Mouse (Mus musculus) small intestine, adult 2 months (tissue): ENCODE results near the gene Mok. TPM values are rescaled to one million over a fixed set of nuclear protein-coding genes. Genes with fewer than 3 reads are reported as not detected.

Experiments used
- H3K27ac ChIP-seq: fragments of 200-500 bp; 2 replicates; pipeline ENCODE4 v1.5.1; 2012; ENCODE audit warnings: low read depth, low read length, control low read depth, inconsistent platforms; ENCODE audit not compliant: insufficient read depth
- H3K27me3 ChIP-seq: fragments of 200-500 bp; 2 replicates; pipeline ENCODE4 v1.6.1; 2012; ENCODE audit warnings: mild to moderate bottlenecking, moderate library complexity, low read length, inconsistent platforms; ENCODE audit not compliant: control insufficient read depth, insufficient read depth
- H3K36me3 ChIP-seq: fragments of 200-500 bp; 2 replicates; pipeline ENCODE4 v1.6.1; 2012; ENCODE audit warnings: mild to moderate bottlenecking, low read length, control low read depth, inconsistent platforms; ENCODE audit not compliant: control insufficient read depth, insufficient read depth
- H3K4me1 ChIP-seq: fragments of 200-500 bp; 2 replicates; pipeline ENCODE4 v1.6.1; 2012; ENCODE audit warnings: low read length, inconsistent platforms, mixed read lengths; ENCODE audit not compliant: control insufficient read depth, insufficient read depth, insufficient read length
- H3K4me3 ChIP-seq: fragments of 200-500 bp; 2 replicates; pipeline ENCODE4 v1.5.1; 2012; ENCODE audit warnings: low read depth, mild to moderate bottlenecking, control low read depth, inconsistent platforms, low read length, moderate library complexity
- CTCF ChIP-seq: fragments of 200-500 bp; IDR thresholded peaks from 2 replicates; pipeline ENCODE4 v1.5.1; 2012; ENCODE audit warnings: low read depth, mild to moderate bottlenecking, control low read depth, inconsistent platforms, low read length, moderate library complexity, mixed read lengths; ENCODE audit not compliant: insufficient replicate concordance, insufficient read length; ENCODE audit errors: extremely low read depth
- POLR2A ChIP-seq: fragments of 200-500 bp; IDR thresholded peaks from 2 replicates; pipeline ENCODE4 v1.6.1; 2012; ENCODE audit warnings: low read depth, mild to moderate bottlenecking, control low read depth, inconsistent platforms, low read length, moderate library complexity
- WGBS: fragments of 180-500 bp; shearing (Covaris S2); methylation state at CpG from one replicate; pipeline ENCODE4 v1.1.7; 2018; 5-methylcytosine and 5-hydroxymethylcytosine counted together
- polyA plus RNA-seq: library from polyadenylated mRNA; depleted of rRNA; stranded (reverse); fragments of >200 nt; gene quantifications from 2 replicates; pipeline ENCODE4 v1.2.3, GENCODE M21; 2012

The Mok gene
- polyA plus RNA-seq, 1 experiment, result 0.81 TPM

DNA sequence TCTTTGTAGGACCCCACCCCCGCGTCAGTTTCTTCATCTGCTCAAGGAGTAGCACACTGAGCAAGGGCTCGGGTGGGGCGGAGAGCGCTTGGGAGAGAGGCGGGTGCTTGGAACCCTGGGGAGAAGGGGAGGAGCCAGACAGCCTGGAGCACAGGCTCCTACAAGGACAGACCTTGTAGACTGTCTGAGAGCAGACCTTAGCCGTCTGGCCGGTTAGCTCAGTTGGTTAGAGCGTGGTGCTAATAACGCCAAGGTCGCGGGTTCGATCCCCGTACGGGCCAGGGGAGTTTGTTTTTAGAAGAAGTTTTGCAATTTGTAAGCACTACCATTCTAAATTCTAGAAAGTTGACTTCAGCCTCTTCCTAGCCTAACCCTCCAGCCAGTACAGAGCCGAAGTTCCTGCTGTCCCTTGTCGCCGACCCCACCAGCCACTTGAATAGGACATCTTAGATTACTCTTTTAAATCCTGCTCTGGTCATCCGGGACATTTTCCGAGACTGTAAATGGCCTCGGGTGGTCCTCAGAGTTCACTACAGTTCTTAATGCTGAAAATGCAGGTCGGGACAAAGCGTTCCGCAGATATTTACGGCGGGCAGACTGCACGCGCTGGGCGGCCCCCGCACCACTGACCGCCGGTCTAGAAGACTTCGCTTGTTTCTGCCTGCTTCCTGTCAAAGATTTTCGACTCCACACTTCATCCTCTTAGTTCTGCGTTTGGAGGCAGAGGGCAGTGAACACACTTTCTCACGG, 4.6 kb upstream of the Mok start:
- Histone ChIP-seq H3K36me3 (no peaks in the 10 kb centered on the region), H3K27ac (peak overlapping the region; percentile 70), H3K4me3 (peak overlapping the region; percentile 74), H3K4me1 (no peaks in the 10 kb centered on the region), H3K27me3 (no peaks in the 10 kb centered on the region)
- TF ChIP-seq POLR2A (0 out of 2 replicates have a peak, but pooled peaks have one; percentile 30), CTCF (no peak)
- under 1% methylated on average over 36 of the region's 36 CpGs for WGBS

DNA sequence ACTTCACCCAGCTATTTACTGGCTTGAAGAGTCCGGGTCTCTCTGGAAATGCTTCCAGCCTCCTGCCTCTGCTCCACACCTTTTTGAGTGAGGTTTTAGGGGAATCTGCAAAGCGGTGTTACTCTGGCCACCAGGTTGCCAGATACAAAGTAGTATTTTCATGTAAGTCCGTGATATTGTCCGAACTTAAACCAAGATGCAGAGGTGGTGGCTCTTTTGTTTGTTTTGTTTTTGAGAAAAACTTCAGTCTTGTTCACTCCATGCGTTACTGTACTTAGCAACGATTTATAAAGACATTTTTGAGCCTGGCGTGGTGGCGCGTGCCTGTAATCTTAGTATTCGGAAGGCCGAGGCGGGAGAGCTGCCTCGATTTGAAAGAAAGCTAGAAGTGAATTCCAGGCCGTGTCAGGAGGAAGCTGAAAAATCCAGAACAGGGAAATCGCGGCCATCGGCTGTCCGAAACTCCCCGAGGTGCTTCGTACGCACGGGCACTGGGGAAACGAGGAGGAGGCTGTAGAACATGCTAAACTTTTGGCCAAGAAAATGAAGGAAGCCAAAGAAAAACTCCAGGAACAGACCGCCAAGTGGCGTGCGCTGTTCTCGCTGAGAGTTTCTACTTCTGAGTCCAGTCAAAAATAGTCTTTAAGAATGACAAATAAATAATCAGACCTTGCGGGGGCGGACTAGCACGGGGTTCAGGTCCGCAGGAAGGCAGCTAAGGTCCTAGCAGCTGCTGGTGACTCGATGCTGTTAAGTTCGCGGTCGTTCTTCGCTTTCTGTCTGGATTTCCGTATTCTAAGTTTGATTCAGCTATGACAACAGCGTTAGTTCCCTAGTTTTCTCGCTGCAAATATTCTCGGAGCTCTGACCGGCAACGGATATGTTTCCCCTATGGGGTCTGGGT, 3.7 kb upstream of the Mok start:
- TF ChIP-seq POLR2A, result no peak
- TF ChIP-seq CTCF, result peak; percentile 16; the same call in 1 of the 2 replicates
- no peaks in the 10 kb centered on the region for H3K27me3 ChIP-seq
- no peaks in the 10 kb centered on the region for H3K4me1 ChIP-seq
- peak overlapping the region; percentile 74 for H3K4me3 ChIP-seq
- WGBS, result under 1% methylated on average over 42 of the region's 42 CpGs
- H3K36me3 ChIP-seq, result no peaks in the 10 kb centered on the region
- peak overlapping the region; percentile 70 for H3K27ac ChIP-seq

DNA sequence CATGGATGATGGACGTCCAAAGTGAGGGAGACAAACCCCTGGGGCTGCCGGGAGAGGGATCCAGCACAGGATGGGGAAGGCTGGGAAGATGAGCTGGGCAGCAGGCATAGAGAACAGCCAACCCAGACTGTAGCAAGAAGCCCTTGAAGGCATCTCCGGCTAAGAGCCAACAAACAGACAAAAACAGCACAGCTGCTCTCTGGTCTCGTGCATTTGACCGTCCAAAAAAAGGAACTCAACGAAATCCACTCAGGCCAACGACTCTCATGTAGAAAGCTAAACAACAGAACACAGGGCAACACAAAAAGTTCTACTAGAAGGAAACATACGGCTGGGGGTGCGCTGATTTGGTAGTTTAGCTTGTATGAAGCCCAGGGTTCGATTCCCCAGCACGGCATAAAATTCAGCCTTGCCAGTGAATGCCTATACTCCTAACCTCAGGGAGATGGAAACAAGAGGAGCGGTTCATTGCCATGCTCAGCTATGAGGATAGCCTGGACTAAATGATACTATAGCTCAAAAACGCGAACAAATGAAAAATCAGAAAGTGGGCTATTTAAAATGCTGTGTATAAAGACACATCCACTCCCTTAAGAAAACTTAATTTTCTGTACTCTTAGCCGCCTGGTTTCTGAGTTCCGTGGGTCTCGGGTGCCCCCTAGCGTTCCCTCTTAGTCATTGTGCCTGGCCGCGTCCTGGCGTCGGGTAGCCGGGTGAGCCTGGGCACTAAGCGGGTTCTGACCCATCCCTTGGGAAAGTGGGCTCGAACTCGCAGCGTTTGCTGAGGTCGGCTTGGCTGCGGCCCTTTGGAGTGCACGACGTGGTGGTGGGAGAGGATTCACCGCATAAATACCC, 2.7 kb upstream of the Mok start:
- Histone ChIP-seq H3K27ac (no peak overlapping the region), H3K4me1 (no peaks in the 10 kb centered on the region), H3K4me3 (peak overlapping the region; percentile 74), H3K36me3 (no peaks in the 10 kb centered on the region), H3K27me3 (no peaks in the 10 kb centered on the region)
- WGBS, result 20% methylated on average over 32 of the region's 32 CpGs
- TF ChIP-seq POLR2A (no peak), CTCF (peak; percentile 90)

DNA sequence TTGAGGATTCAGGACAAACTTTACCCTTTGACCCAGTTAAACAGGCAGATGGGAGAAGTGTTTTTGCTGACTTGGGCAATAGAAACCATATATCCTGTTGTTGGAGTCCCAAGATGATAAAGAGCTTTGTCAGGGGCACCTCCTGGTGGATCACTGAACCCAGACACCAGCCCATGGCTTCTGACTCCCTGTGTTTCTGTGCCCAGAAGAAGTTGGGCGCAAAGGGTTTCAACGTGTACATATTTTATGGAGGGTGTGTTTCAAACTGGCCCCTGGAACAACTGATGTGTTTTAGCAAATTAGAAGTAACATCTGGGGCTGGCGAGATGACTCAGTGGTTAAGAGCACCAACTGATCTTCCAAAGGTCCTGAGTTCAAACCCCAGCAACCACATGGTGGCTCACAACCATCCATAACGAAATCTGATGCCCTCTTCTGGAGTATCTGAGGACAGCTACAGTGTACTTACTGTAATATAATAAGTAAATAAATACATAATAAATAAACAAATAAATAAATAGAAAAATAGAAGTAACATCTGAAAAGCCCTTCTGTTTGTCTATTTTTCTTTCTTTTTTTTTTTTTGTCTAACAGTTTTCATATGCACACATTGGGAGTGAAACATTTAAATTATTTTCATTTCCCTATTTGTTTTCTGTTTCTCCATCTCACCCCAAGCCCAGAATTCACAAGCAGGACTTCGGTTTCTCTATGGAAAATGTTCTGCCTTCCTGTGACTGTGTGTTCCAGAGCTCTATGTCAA, 1.2 kb upstream of the Mok start:
- H3K4me1 ChIP-seq, result no peaks in the 10 kb centered on the region
- no peak for TF ChIP-seq CTCF
- no peak for TF ChIP-seq POLR2A
- H3K4me3 ChIP-seq, result no peak overlapping the region
- no peaks in the 10 kb centered on the region for H3K36me3 ChIP-seq
- no peaks in the 10 kb centered on the region for H3K27me3 ChIP-seq
- 64% methylated on average over 5 of the region's 5 CpGs for WGBS
- no peak overlapping the region for H3K27ac ChIP-seq

DNA sequence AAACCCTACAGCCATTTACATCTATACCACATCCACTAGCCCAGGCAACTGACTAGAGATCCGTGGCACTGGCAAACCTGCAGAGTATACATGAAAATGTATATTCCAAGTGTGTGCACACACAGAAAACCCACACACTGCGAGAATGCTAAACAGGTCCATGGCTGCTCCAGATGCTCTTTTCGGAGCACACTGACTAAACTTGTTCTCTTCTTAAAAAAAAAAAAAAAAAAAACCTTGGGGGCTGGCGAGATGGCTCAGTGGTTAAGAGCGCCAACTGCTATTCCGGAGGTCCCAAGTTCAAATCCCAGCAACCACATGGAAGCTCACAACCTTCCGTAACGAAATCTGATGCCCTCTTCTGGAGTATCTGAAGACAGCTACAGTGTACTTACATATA, 2.9 kb downstream of the Mok start:
- no peaks in the 10 kb centered on the region for H3K4me1 ChIP-seq
- H3K4me3 ChIP-seq, result no peak overlapping the region
- TF ChIP-seq CTCF (no peak), POLR2A (no peak)
- WGBS, result 91% methylated on average over 8 of the region's 8 CpGs
- no peak overlapping the region for H3K27ac ChIP-seq
- no peaks in the 10 kb centered on the region for H3K27me3 ChIP-seq
- H3K36me3 ChIP-seq, result no peaks in the 10 kb centered on the region

DNA sequence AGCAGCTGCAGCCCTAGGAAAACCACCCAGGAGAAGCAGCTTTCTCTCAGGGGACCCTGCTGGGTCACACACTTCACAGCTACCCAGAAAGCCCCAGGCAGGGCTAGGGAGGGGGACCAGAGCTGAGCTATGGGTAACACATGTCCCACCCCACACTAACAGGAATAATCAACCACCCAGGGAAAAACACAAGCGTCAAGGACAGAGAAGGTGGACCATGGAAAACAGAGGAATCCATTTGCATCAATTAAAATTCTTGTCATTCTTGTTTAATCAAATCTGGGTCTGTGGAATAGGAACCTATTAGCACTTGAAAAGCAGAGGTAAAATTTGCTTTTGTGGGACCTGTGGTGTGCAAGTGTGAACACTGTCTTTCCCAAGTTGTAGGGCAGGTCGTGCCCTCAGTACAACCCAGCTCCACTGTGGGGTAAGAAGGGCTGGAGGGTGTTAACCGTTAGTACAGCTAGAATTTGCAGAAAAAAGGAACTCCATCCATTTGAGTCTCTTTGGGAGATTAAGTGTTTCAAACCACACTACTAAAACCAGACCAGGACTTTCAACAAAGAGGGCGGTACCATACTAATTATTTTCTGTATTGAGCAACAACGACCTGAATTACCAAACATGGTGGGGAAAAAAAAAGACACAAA, 3.4 kb downstream of the Mok start:
- 59% methylated on average over 5 of the region's 5 CpGs for WGBS
- no peak for TF ChIP-seq POLR2A
- no peak for TF ChIP-seq CTCF
- H3K4me3 ChIP-seq, result no peak overlapping the region
- no peaks in the 10 kb centered on the region for H3K4me1 ChIP-seq
- no peaks in the 10 kb centered on the region for H3K27me3 ChIP-seq
- no peak overlapping the region for H3K27ac ChIP-seq
- no peaks in the 10 kb centered on the region for H3K36me3 ChIP-seq
